Mouse (Mus musculus) naive thymus-derived CD4-positive, alpha-beta T cell, adult 2 months (primary cell): ENCODE data around the gene Sbf1.

ENCODE experiments used
- DNase-seq: peaks from one replicate; pipeline ENCODE4 v3.0.0-alpha.2; 2011; ENCODE audit warnings: low read depth

Sbf1 gene

GRCm38 (mm10) chr15:89315190-89315731 lies at the start of gene Sbf1:
TSS of gene Sbf1 (minus strand) at chr15:89315311.
- DNase-seq = peak; percentile 96

GRCm38 (mm10) chr15:89363051-89363450 lies 47.9 kb upstream of the Sbf1 start:
- no peak for DNase-seq

GRCm38 (mm10) chr15:89358784-89359183 lies 43.7 kb upstream of the Sbf1 start:
- DNase-seq = no peak

GRCm38 (mm10) chr15:89356372-89356771 lies 41.3 kb upstream of the Sbf1 start:
- peak; percentile 67 for DNase-seq

GRCm38 (mm10) chr15:89355241-89356187 lies 40.4 kb upstream of the Sbf1 start, which contains the start of the genes Lmf2 and Ncaph2:
TSS of gene Lmf2 (minus strand) at chr15:89355659.
TSS of gene Ncaph2 (plus strand) at chr15:89355719.
- peak; percentile 98 for DNase-seq

GRCm38 (mm10) chr15:89354455-89354854 lies 39.3 kb upstream of the Sbf1 start:
- DNase-seq = no peak

GRCm38 (mm10) chr15:89353837-89354236 lies 38.7 kb upstream of the Sbf1 start:
- no peak for DNase-seq

- DNase-seq = no peak
Measured at GRCm38 (mm10) chr15:89352795-89353194, 37.7 kb upstream of the Sbf1 start.

GRCm38 (mm10) chr15:89352054-89352453 lies 36.9 kb upstream of the Sbf1 start:
- DNase-seq = no peak

- DNase-seq = no peak
Measured at GRCm38 (mm10) chr15:89351302-89351701, 36.2 kb upstream of the Sbf1 start.

GRCm38 (mm10) chr15:89350447-89350846 lies 35.3 kb upstream of the Sbf1 start:
- no peak for DNase-seq

- DNase-seq = peak; percentile 21
Measured at GRCm38 (mm10) chr15:89343325-89343724, 28.2 kb upstream of the Sbf1 start.

GRCm38 (mm10) chr15:89341678-89342077 lies 26.6 kb upstream of the Sbf1 start:
- no peak for DNase-seq

GRCm38 (mm10) chr15:89340136-89340535 lies 25.0 kb upstream of the Sbf1 start:
- DNase-seq = no peak

GRCm38 (mm10) chr15:89339696-89340095 lies 24.6 kb upstream of the Sbf1 start:
- no peak for DNase-seq

GRCm38 (mm10) chr15:89336422-89336821 lies 21.3 kb upstream of the Sbf1 start:
- no peak for DNase-seq

GRCm38 (mm10) chr15:89334774-89335537 lies 19.8 kb upstream of the Sbf1 start:
- DNase-seq = no peak

GRCm38 (mm10) chr15:89334271-89334670 lies 19.2 kb upstream of the Sbf1 start, which contains the start of gene Miox:
TSS of gene Miox (plus strand) at chr15:89334398.
- no peak for DNase-seq

GRCm38 (mm10) chr15:89326441-89326840 lies 11.3 kb upstream of the Sbf1 start:
- no peak for DNase-seq

- DNase-seq = no peak
Measured at GRCm38 (mm10) chr15:89323656-89324055, 8.5 kb upstream of the Sbf1 start.

GRCm38 (mm10) chr15:89322670-89323522 lies 7.8 kb upstream of the Sbf1 start, which contains the start of gene Adm2:
TSS of gene Adm2 (plus strand) at chr15:89322720.
- no peak for DNase-seq
